Mouse (Mus musculus) stomach, postnatal 0 days (tissue): ENCODE measurements at regions not wholly inside any gene's neighbourhood (a gene's known extent, or its start where the extent isn't known, plus 50 kb on each side); places are given as distances from the start of the nearest gene placed in this dataset.

Source experiments
- CTCF ChIP-seq: IDR thresholded peaks from 2 replicates; pipeline ENCODE4 v1.5.1; 2016; ENCODE audit warnings: antibody characterized with exemption, low read depth, mild to moderate bottlenecking, moderate library complexity
- EP300 ChIP-seq: optimal IDR thresholded peaks from 2 replicates; pipeline ENCODE3; 2016; ENCODE audit warnings: antibody characterized with exemption

- TF ChIP-seq CTCF, result no peak
- TF ChIP-seq EP300, result no peak
These were observed 439.3 kb upstream of the Pappa start for GRCm38 (mm10) chr4:64684654-64685053.
